Mouse (Mus musculus) cortical plate, adult 2 months (tissue): ENCODE results near the gene Cul4a. TPM values are rescaled to one million over a fixed set of nuclear protein-coding genes. Genes with fewer than 3 reads are reported as not detected.
"Not testable (repeated sequence)": the region's sequence is repeated elsewhere in the genome, so short reads cannot be mapped to it uniquely, and the experiment has no call there.

Experiments used
- H3K27ac ChIP-seq: fragments of 200-500 bp; 2 replicates; pipeline ENCODE4 v1.5.1; 2012; ENCODE audit warnings: low read length, control low read depth, inconsistent platforms; ENCODE audit not compliant: insufficient read depth
- H3K4me1 ChIP-seq: fragments of 200-500 bp; 2 replicates; pipeline ENCODE4 v1.6.1; 2011; ENCODE audit warnings: low read length; ENCODE audit not compliant: control insufficient read depth, insufficient read depth
- H3K4me3 ChIP-seq: fragments of 200-500 bp; 2 replicates; pipeline ENCODE4 v1.5.1; 2011; ENCODE audit warnings: mild to moderate bottlenecking, low read length, control low read depth; ENCODE audit not compliant: insufficient read depth
- CTCF ChIP-seq: fragments of 200-500 bp; IDR thresholded peaks from 2 replicates; pipeline ENCODE4 v1.5.1; 2011; ENCODE audit warnings: mild to moderate bottlenecking, control low read depth, low read length; ENCODE audit not compliant: insufficient read depth; ENCODE audit errors: extremely low read depth
- POLR2A ChIP-seq: fragments of 200-500 bp; IDR thresholded peaks from 2 replicates; pipeline ENCODE4 v1.6.1; 2011; ENCODE audit warnings: mild to moderate bottlenecking, low read length, control low read depth; ENCODE audit not compliant: insufficient read depth; ENCODE audit errors: extremely low read depth
- polyA plus RNA-seq: library from polyadenylated mRNA; depleted of rRNA; stranded (reverse); fragments of >200 nt; gene quantifications from 2 replicates; pipeline ENCODE4 v1.2.3, GENCODE M21; 2012; rRNA removed

The Cul4a gene
- 45.5 and 46.9 TPM in 2 replicates for polyA plus RNA-seq

GRCm38 (mm10) chr8:13105087-13105881, at the start of gene Cul4a, which contains the start of gene Pcid2:
Cul4a (plus strand) TSS chr8:13105621.
Pcid2 (minus strand) TSS chr8:13105459.
- Histone ChIP-seq H3K27ac (peak within 1 kb of the TSS; percentile 71), H3K4me3 (peak within 1 kb of the TSS; percentile 95), H3K4me1 (peaks cover 5% of the 10 kb centered on the region)
- TF ChIP-seq POLR2A (peak; percentile 84), CTCF (peak; percentile 35)

- TF ChIP-seq CTCF (no peak), POLR2A (no peak)
- Histone ChIP-seq H3K4me3 (no peak overlapping the region), H3K4me1 (no peaks in the 10 kb centered on the region), H3K27ac (no peak overlapping the region)
Measured at GRCm38 (mm10) chr8:13057351-13057750, 48.1 kb upstream of the Cul4a start.

GRCm38 (mm10) chr8:13060441-13061150, 44.8 kb upstream of the Cul4a start, which contains the start of gene Proz:
Proz (plus strand) TSS chr8:13060914.
- Histone ChIP-seq H3K4me1 (no peaks in the 10 kb centered on the region), H3K27ac (no peak within 1 kb of the TSS), H3K4me3 (no peak within 1 kb of the TSS)
- TF ChIP-seq CTCF (no peak), POLR2A (no peak)

GRCm38 (mm10) chr8:13063112-13063511, 42.3 kb upstream of the Cul4a start:
- no peak overlapping the region for H3K4me3 ChIP-seq
- no peak overlapping the region for H3K27ac ChIP-seq
- H3K4me1 ChIP-seq, result no peaks in the 10 kb centered on the region
- TF ChIP-seq POLR2A (no peak), CTCF (no peak)

GRCm38 (mm10) chr8:13073255-13073654, 32.2 kb upstream of the Cul4a start:
- Histone ChIP-seq H3K4me3 (no peak overlapping the region), H3K4me1 (0 out of 2 replicates have a peak, but pooled peaks cover 2% of the 10 kb centered on the region), H3K27ac (no peak overlapping the region)
- no peak for TF ChIP-seq CTCF
- TF ChIP-seq POLR2A, result no peak

- Histone ChIP-seq H3K4me3 (no peak overlapping the region), H3K4me1 (0 out of 2 replicates have a peak, but pooled peaks cover 2% of the 10 kb centered on the region)
- TF ChIP-seq CTCF (no peak), POLR2A (no peak)
Measured at GRCm38 (mm10) chr8:13075044-13075443, 30.4 kb upstream of the Cul4a start.

GRCm38 (mm10) chr8:13075579-13075978, 29.8 kb upstream of the Cul4a start:
- H3K27ac ChIP-seq, H3K4me3 ChIP-seq, H3K4me1 ChIP-seq: not testable (repeated sequence)

More at GRCm38 (mm10) chr8:13075044-13075443, 30.4 kb upstream of the Cul4a start:
- no peak overlapping the region for H3K27ac ChIP-seq

- Histone ChIP-seq H3K4me1 (0 out of 2 replicates have a peak, but pooled peaks cover 2% of the 10 kb centered on the region), H3K4me3 (no peak overlapping the region), H3K27ac (no peak overlapping the region)
- no peak for TF ChIP-seq POLR2A
- TF ChIP-seq CTCF, result no peak
Measured at GRCm38 (mm10) chr8:13077542-13077941, 27.9 kb upstream of the Cul4a start.

GRCm38 (mm10) chr8:13104691-13105086, 732 bp upstream of the Cul4a start:
- Histone ChIP-seq H3K4me3 (peak overlapping the region; percentile 95), H3K27ac (peak overlapping the region; percentile 71), H3K4me1 (peaks cover 5% of the 10 kb centered on the region)
- TF ChIP-seq POLR2A, result peak; percentile 59
- no peak for TF ChIP-seq CTCF

- H3K4me1 ChIP-seq, result peaks cover 9% of the 10 kb centered on the region
- H3K4me3 ChIP-seq, result peak overlapping the region; percentile 95
- no peak for TF ChIP-seq CTCF
- TF ChIP-seq POLR2A, result no peak
- peak overlapping the region; percentile 61; the same call in 1 of the 2 replicates for H3K27ac ChIP-seq
Measured at GRCm38 (mm10) chr8:13105908-13106551, 609 bp downstream of the Cul4a start.
